Mouse (Mus musculus): ENCODE results near the gene Lcn8.

DNA sequence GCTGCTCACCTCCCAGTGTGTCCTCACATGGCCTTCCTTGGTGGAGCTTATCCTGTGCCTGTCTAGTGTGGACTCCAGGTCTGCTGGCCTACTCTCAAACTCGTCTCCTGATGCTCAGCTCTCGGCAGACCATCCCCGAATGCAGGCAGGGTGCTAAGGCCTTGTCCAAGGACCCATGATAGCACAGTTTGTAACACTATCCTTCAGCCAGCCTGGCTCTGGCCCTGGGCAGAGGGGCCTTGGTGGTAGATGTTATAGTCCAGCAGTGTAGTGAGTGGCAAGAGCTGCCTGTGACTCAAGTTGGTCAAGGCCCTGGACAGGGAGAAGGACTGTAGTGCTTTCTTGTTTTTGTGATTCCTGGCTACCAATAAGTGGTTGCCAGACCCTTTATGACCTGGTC, 19.3 kb upstream of the Lcn8 start:
- TF ChIP-seq CTCF (IDR thresholded peaks at IDR 0.05; ENCODE audit: low read depth, low read length) (no peak), GATA1 (IDR thresholded peaks at IDR 0.05; ENCODE audit: borderline replicate concordance, low read length) (no peak)

Measured in G1E (cell line).